Mouse (Mus musculus): ENCODE measurements around the gene Cyp2b19.
"Not testable (repeated sequence)": the region's sequence is repeated elsewhere in the genome, so short reads cannot be mapped to it uniquely, and the experiment has no call there.

The Cyp2b19 gene

GRCm38 (mm10) chr7:26756842-26757241 is at the start of gene Cyp2b19:
TSS of gene Cyp2b19 (plus strand) at chr7:26757142.
- DNase-seq (ENCODE audit: low spot score in 2 of 2) = no peak

- DNase-seq (ENCODE audit: low spot score in 2 of 2) = no peak
Measured at GRCm38 (mm10) chr7:26711061-26711460, 45.9 kb upstream of the Cyp2b19 start.

GRCm38 (mm10) chr7:26738940-26739339 is 18.0 kb upstream of the Cyp2b19 start:
- DNase-seq (ENCODE audit: low spot score in 2 of 2) = no peak

GRCm38 (mm10) chr7:26743948-26744347 is 13.0 kb upstream of the Cyp2b19 start:
- no peak for DNase-seq (ENCODE audit: low spot score in 2 of 2)

DNA sequence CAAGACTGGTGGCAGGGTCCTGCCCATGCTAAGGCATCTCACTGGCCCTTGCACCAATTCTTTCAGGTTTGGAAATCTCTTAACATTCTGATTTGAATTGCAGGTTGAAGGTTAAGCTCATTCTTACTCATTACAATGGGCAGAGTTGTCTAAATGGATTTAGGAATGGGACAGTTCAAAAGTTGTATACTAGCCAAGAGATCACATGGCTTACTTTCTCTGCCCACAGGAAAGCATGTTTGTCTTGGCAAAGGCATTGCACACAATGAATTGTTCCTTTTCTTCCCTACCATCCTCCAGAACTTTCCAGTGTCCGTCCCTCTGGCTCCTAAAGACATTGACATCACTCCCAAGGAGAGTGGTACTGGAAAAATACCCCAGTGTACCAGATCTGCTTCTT is 11.5 kb upstream of the Cyp2b19 start:
- no peak for DNase-seq (ENCODE audit: low spot score in 2 of 2)

DNA sequence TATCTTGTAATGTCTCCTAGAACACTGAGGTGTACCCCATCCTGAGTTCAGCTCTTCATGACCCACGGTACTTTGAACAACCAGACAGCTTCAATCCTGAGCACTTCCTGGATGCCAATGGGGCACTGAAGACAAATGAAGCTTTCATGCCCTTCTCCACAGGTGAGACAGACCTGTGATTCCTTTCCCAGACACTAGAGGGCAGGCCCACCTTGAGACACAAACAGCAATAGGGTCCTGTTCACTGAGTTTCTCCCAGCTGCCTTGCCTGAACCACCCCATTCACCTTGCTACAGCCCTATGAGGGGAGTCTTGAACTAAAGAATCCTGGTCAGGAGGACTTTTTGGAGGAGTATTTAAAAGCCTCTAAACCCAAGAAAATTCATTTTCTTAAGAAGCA is 10.1 kb downstream of the Cyp2b19 start:
- DNase-seq (ENCODE audit: low spot score in 2 of 2) = no peak

GRCm38 (mm10) chr7:26769881-26770470 is 13.0 kb downstream of the Cyp2b19 start:
- no peak for DNase-seq (ENCODE audit: low spot score in 2 of 2)

- no peak for DNase-seq (ENCODE audit: low spot score in 2 of 2)
Measured at GRCm38 (mm10) chr7:26772866-26773586, 16.1 kb downstream of the Cyp2b19 start.

GRCm38 (mm10) chr7:26775866-26776265 is 18.9 kb downstream of the Cyp2b19 start:
- no peak for DNase-seq (ENCODE audit: low spot score in 2 of 2)

DNA sequence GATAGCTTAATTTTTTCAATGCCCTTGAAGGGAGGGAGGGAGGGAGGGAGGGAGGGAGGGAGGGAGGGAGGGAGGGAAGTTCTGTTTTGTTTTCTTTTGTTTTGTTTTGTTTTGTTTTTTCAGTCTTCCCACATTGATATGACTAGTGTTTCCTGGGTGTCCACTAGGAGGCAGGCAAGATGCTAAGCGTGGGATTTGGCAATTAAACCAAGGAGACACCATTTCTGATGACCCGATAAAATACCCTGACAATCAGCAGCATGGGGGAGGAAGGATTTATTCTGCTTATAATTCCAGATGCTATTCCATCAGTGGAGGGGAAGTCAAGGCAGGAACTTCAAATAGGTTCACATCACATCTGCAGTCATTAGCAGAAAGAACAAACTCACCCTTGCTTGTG is 20.9 kb downstream of the Cyp2b19 start:
- DNase-seq (ENCODE audit: low spot score in 2 of 2) = no peak

GRCm38 (mm10) chr7:26778474-26778873 is 21.5 kb downstream of the Cyp2b19 start:
- peak; percentile 11 to 14 for DNase-seq (ENCODE audit: low spot score in 2 of 2)

GRCm38 (mm10) chr7:26779799-26780416 is 23.0 kb downstream of the Cyp2b19 start:
- DNase-seq (ENCODE audit: low spot score in 2 of 2) = peak in 1 of 2 experiments; percentile 4

- peak; percentile 15 for DNase-seq (ENCODE audit: low spot score in 2 of 2)
Measured at GRCm38 (mm10) chr7:26780510-26780909, 23.6 kb downstream of the Cyp2b19 start.

DNA sequence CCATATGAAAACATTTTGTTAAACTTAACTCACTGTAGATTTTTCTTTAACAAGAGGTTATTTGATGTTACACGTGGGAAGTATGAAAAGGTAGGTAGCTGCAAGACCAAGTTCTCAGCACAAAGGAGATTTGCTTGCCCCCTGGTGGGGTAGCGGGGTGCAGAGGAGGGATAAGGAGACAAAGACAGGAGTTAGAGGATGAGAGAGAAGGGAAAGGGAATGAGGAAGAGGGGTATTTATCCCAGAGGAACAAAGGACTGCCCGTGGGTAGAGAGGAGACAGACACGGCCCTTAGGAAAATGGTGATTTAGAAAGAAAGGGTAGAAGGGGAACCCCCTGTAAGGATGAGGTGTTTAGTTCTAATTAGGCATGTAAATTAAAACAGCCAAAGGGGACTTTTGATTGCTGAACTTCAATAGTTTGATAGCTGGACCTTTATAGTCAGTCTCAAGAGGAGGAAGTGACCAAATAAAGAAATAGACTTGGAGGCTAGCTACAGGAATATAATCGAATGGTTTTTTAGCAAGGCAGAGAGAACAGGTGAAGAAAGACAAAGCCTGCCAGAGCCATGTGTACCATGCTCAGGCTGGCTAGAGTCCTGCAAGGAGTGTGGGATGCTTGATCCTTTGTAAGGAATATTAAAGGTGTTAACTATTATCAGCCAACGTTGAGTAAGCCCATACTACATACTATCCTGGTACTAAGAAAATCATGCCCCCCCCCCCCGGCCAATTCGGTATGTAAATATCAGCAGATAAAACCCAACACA is 24.2 kb downstream of the Cyp2b19 start:
- DNase-seq (ENCODE audit: low spot score in 2 of 2) = no peak

DNA sequence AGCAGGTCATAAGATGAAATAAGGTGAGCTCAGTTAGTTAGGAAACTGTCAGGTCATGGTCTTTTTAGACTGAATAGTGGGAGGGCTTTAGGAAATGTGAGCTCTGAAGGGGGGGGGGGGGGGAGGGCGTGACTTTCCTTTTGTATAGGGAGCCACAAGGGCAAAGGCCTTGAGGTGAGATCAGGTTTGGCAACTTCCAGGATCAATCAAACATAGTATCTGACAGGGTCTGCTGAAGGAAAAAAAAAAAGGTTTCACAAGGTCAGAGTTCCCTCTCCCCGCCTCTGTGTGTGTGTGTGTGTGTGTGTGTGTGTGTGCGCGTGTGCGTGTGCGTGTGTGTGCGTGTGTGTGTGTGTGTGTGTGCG is 24.8 kb downstream of the Cyp2b19 start:
- no peak for DNase-seq (ENCODE audit: low spot score in 2 of 2)

DNA sequence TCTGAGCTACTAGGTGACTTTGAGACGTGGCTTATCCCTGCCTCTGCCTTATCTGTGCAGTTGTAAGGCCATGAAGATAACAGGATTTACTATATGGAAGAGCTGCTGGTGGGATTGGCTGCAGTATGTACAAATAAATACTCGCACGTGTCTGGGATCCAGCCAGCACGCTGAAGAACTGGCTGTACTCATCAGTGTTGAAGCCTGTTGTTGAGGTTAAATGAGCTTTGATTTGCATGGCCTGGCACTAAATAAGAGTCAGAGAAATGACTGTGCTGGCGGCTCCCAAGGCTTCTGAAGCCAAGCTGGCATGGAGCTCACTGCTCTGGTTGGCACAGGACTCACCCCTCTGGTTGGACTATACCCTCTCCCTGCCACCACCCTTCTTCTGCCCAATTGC is 26.2 kb downstream of the Cyp2b19 start:
- DNase-seq (ENCODE audit: low spot score in 2 of 2) = no peak

- DNase-seq (ENCODE audit: low spot score in 2 of 2) = not testable (repeated sequence)
Measured at GRCm38 (mm10) chr7:26786013-26786412, 29.1 kb downstream of the Cyp2b19 start.

DNA sequence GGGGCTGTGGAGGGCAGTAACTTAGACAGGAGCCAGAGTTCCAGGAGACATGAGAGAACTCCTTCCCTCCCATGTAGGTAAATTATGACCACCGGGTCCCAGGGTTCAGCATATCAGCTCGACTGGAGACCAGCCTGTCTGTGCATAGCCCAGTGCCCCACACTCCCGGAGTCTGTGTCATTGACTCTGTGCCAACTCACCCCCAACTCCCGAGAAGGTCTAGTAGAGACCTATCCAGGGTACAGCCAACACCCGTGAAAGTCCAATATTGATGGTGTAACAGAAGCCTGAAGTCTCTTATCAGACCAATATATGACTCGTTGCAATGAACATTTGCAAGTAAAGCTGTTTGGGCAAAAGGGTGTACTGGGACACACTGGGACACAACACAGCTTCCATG is 33.0 kb downstream of the Cyp2b19 start:
- no peak for DNase-seq (ENCODE audit: low spot score in 2 of 2)

DNA sequence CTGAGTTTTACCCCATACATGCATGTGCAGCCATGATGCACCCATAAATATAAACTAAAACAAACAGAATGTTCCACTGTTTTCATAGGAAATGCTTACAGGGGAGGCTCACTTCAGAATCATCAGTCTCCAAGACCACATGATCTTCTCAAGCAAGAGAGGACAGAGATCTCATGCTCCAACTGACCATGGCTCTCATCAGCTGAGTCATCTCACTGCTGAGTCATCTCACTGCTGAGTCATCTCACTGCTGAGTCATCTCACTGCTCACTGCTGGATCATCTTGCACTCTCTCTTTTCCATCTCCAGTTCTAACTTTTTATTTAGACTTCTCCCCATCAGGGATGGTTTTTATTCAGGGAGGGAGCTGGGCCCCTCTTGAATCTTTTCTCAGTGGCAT is 43.2 kb downstream of the Cyp2b19 start:
- no peak for DNase-seq (ENCODE audit: low spot score in 2 of 2)

GRCm38 (mm10) chr7:26800996-26801395 is 44.1 kb downstream of the Cyp2b19 start:
- no peak for DNase-seq (ENCODE audit: low spot score in 2 of 2)

DNA sequence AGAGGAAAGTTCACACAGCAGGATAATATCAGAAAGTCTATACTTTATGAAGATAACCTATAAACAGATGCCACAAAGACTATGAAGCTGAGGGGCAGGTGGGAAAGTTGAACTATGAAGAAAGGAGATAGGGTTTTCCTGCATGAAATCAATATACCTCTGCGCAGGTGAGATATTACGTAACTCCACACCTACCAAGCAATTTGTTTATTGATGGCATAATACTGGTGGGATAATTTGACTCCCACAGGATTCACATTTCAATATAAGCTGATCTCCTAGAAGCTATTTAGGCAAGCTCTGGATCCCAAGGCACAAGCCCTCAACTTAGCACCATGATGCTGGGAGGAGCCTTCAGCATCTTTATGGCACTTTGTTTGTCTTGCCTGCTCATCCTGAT is 51.6 kb downstream of the Cyp2b19 start, which contains the start of gene Cyp2g1:
Gene Cyp2g1, plus strand, starts transcription at position 301 of the 400 bp plus-strand sequence.
- no peak for DNase-seq (ENCODE audit: low spot score in 2 of 2)
